Mouse (Mus musculus) mesoderm, embryonic 11.5 days (tissue): ENCODE measurements at regions not wholly inside any gene's neighbourhood (a gene's known extent, or its start where the extent isn't known, plus 50 kb on each side); places are given as distances from the start of the nearest gene placed in this dataset.

Source experiments
- DNase-seq: peaks from one replicate; pipeline ENCODE4 v3.0.0-alpha.2; 2012; ENCODE audit warnings: low read depth, low spot score

DNA sequence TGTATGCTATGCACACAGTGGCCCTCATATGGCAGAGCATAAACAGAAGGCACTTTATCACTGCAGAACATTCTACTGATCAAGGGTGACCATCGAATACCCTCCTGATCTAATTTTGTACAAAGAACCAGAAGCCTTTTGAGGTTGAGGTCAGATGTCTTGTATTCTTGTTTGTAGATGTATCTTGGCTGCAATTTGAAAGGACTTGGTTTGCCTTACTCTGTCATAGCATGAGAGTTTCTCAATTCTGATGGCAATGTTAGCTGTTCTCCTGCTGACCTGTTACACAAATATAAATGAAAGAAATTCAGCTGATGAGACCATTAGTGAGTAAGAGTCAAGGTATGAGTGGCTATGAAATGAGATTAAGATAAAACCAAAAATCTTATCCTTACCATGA, 199.1 kb upstream of the Aldoart1 start:
- DNase-seq, result no peak

DNA sequence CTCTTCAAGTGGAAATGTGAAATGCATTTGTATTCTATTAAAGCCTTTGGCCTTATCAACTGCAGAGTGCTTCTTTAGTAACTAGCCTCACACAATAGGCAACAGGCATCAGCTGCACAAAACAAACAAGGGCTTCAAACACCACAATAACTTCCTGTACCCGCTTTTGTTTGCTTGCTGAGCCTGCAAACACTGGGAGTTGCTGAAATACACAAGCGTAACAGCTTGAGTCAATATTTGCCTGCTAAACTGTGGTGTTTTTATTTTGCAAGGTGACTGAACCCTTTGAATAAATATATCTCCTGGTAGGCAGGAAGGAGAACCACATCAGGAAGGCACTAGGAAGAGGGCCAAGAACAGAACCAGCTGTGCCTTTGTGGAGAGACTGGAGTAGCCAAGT, 195.4 kb upstream of the Aldoart1 start:
- no peak for DNase-seq

DNA sequence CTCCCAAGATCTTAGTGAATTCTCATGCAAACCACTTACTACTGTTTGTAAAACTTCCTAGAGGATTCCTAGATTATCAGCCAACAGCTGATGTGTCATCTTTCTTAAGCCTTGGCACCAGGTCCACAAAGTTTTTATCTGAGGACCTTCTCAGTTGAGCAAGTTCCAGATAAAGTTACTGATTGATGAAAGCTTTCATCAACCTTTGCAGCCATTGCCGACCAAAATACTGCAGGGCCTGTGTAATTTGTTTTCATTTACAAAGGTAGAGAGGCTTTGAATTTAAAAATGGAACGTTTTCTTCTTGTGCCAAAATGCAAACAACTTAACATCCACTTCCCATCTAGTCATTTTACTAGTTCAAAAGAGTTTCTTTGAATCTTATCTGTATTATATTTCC, 191.9 kb upstream of the Aldoart1 start:
- DNase-seq, result no peak

DNA sequence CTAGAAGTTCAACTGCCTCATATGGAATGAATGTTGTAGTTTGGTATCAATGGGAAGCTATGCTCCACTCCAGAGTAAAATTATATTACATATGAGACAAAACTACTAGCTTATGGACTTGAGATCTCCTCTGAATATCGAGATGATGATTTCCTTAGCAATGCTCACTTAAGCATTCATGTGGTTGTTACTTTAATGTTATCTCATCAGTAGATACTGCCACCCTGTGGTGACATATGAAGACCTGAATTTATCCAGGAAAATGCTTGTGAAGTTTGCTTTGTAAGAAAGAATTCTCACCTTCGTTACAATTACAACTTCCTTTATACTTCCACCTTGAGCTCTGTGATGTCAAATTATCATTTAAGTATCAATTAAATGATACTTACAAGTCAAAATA, 190.2 kb upstream of the Aldoart1 start:
- DNase-seq, result peak; percentile 46

DNA sequence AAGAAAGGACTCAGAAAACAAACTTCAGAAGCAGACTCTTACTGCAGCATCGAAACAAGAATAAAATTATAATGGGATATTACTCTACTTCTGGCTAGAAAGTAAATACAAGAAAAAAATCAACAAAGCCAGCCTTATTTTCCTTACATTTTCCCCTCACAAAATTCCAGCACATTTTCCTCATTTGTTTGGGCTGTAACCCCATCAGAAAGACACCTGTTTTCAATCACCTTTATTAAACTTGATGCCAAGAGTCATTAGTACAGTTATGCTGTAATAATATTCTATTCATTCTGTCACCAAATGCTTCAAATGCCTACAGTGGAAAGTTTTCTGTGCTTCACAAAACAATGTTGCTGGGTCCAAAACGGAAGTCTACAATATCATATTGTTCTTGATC, 189.1 kb upstream of the Aldoart1 start:
- DNase-seq, result no peak

DNA sequence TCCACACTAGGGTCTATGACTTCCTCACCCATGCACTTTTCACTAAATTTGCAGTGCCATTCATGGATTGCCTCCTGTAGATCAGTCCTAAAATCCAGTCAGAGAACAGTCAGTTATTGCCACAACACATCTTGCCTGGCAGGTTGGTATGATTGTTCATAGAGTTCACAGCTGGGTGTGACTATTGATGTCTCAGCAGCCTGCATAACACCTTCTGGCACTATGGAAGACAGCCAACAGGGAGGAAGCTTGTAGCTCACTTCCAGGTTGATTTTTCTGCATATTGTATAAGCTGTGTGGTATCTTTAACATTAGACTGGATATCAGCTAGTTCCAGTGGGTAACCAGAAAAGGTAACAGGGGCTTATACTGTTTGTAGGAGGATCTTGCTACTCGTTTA, 145.3 kb upstream of the Aldoart1 start:
- no peak for DNase-seq

DNA sequence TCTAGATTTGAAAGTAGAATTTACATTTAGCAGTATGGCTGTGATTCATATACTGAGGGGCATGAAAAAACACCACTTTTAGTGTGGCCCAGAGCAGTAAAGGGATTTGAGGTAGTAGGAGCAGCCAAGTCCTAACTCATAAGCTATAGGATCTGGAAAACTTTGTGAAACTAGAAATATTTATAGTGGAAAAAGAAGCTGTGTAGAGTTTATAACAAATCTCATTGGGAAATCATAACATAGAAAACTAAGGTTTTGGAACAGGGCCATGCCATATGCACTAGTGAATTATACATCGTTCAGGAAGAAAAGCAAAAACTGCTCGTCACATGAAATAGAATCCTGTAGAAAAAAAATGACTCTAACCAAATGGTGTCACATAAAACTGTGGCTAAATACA, 143.7 kb upstream of the Aldoart1 start:
- no peak for DNase-seq

DNA sequence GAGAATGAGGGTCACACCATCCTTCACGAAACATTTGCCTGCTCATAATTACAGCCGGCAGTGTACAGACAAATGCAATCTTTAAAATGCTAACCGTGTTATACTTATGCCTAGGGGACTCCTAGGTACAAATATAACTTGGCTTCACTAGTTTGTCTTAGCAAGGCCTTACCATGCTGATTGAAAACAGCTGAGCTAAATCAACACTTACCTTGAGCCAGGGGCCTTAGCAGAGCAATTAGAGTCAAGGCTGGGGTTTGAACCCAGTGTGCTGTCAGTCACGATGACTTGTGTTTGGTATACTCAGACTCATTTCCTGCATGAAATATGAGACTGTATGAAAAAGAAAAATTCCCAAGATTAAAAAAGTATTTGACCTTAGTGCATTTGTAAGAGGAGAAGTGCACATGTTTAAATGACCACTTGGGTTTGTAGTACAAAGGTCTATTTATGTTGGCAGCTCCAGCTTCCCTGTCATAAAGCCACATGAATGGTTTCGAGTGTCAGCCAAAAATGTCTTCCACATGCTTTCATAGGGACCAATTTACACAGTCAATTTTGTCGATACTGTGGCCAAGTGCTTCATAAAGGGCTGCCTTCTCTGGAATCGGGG, 94.0 kb upstream of the Aldoart1 start:
- peak; percentile 70 for DNase-seq

DNA sequence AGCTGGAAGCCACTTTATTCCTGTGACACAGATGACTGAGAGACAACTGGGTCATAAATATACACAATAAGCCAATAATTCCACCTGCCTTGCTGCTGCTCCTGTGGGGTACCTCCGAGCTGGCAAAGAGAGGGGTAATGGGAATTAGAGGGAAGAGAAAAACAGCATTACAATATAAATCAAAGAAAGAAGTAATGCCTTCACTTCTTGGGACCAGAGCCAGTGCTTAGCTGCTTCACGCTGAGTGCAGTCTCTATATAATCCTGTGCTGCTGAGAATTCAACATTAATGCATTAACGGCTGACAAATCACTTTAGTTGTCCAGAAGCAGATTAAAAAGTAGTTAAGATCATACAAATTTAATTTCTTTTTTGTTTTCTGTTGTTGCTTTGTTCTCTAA, 71.0 kb upstream of the Aldoart1 start:
- DNase-seq, result no peak

DNA sequence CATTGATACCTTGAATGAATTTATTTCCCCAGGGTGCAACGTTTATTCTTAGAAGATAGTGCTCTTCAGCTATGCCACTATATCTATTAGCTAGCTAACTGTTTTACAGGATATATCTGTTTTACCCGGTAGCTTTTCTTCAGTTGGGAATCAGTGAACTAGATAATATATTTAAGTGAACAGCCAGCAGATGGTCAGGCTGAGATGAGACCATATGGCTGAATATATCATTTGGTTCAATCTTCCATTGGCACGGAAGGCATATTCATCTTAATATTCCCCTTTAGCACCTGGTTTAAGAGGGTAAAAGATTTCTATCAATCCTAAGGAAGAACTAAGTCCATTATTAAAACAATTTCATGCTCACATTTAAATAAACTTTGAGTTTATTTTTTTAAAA, 62.6 kb upstream of the Aldoart1 start:
- DNase-seq, result no peak
